Mouse (Mus musculus) small intestine, adult 2 months (tissue): ENCODE results near the gene Ece1. TPM values are rescaled to one million over a fixed set of nuclear protein-coding genes. Genes with fewer than 3 reads are reported as not detected.

Source experiments
- H3K27ac ChIP-seq: fragments of 200-500 bp; 2 replicates; pipeline ENCODE4 v1.5.1; 2012; ENCODE audit warnings: low read depth, low read length, control low read depth, inconsistent platforms; ENCODE audit not compliant: insufficient read depth
- H3K27me3 ChIP-seq: fragments of 200-500 bp; 2 replicates; pipeline ENCODE4 v1.6.1; 2012; ENCODE audit warnings: mild to moderate bottlenecking, moderate library complexity, low read length, inconsistent platforms; ENCODE audit not compliant: control insufficient read depth, insufficient read depth
- H3K36me3 ChIP-seq: fragments of 200-500 bp; 2 replicates; pipeline ENCODE4 v1.6.1; 2012; ENCODE audit warnings: mild to moderate bottlenecking, low read length, control low read depth, inconsistent platforms; ENCODE audit not compliant: control insufficient read depth, insufficient read depth
- H3K4me1 ChIP-seq: fragments of 200-500 bp; 2 replicates; pipeline ENCODE4 v1.6.1; 2012; ENCODE audit warnings: low read length, inconsistent platforms, mixed read lengths; ENCODE audit not compliant: control insufficient read depth, insufficient read depth, insufficient read length
- H3K4me3 ChIP-seq: fragments of 200-500 bp; 2 replicates; pipeline ENCODE4 v1.5.1; 2012; ENCODE audit warnings: low read depth, mild to moderate bottlenecking, control low read depth, inconsistent platforms, low read length, moderate library complexity
- CTCF ChIP-seq: fragments of 200-500 bp; IDR thresholded peaks from 2 replicates; pipeline ENCODE4 v1.5.1; 2012; ENCODE audit warnings: low read depth, mild to moderate bottlenecking, control low read depth, inconsistent platforms, low read length, moderate library complexity, mixed read lengths; ENCODE audit not compliant: insufficient replicate concordance, insufficient read length; ENCODE audit errors: extremely low read depth
- POLR2A ChIP-seq: fragments of 200-500 bp; IDR thresholded peaks from 2 replicates; pipeline ENCODE4 v1.6.1; 2012; ENCODE audit warnings: low read depth, mild to moderate bottlenecking, control low read depth, inconsistent platforms, low read length, moderate library complexity
- WGBS: fragments of 180-500 bp; shearing (Covaris S2); methylation state at CpG from one replicate; pipeline ENCODE4 v1.1.7; 2018; 5-methylcytosine and 5-hydroxymethylcytosine counted together
- polyA plus RNA-seq: library from polyadenylated mRNA; depleted of rRNA; stranded (reverse); fragments of >200 nt; gene quantifications from 2 replicates; pipeline ENCODE4 v1.2.3, GENCODE M21; 2012

Gene Ece1
- polyA plus RNA-seq, 1 experiment = 37.7 TPM

DNA sequence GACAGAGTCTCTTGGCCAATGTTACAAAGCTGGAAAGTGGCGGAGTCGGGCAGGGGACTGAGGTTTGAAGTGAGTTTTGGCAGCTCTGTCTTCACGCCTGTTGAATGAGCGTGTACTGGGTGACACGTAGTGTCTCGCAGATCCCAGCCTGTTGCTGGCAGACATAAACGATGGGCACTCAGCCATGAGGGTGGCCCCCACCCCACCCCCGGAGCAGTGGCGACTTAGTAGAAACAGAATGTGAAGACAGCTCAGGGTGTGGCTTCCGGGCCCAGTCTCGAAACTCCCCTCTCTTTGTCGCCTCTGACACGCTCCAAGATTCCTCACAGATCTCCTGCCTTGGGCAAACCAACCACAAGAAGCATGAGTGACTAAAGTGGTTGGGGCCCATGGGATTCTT lies 45.9 kb downstream of the Ece1 start:
- TF ChIP-seq POLR2A = no peak
- TF ChIP-seq CTCF = no peak
- Histone ChIP-seq H3K4me3 (no peak overlapping the region), H3K27ac (peak overlapping the region; percentile 38; the same call in 1 of the 2 replicates), H3K4me1 (peaks cover 18% of the 10 kb centered on the region; the same call in 1 of the 2 replicates), H3K27me3 (no peaks in the 10 kb centered on the region), H3K36me3 (no peaks in the 10 kb centered on the region)
- WGBS = 43% methylated on average over 13 of the region's 13 CpGs

DNA sequence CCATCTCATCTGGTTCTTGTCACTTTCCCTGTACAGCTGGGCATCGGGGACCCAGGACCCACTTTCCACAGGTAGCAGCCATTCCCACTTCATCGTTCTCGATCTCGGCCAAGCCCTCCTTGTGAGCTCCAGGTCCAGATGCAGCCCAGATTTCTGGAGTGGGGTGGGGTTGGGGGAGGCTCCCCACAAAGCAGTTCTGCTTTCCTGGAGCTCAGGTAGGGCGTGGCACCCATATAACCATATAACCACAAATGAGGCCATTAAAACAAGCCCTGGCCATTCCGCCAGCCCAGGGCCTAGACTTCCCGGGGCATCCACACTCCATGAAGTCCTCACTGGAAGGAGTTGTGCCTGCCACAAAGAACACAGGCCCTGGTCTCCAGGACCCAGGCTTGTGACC lies 46.5 kb downstream of the Ece1 start:
- H3K36me3 ChIP-seq = no peaks in the 10 kb centered on the region
- peak overlapping the region; percentile 38 for H3K27ac ChIP-seq
- no peak overlapping the region for H3K4me3 ChIP-seq
- no peaks in the 10 kb centered on the region for H3K27me3 ChIP-seq
- 35% methylated on average over 7 of the region's 7 CpGs for WGBS
- H3K4me1 ChIP-seq = peaks cover 20% of the 10 kb centered on the region; the same call in 1 of the 2 replicates
- TF ChIP-seq POLR2A (no peak), CTCF (no peak)

DNA sequence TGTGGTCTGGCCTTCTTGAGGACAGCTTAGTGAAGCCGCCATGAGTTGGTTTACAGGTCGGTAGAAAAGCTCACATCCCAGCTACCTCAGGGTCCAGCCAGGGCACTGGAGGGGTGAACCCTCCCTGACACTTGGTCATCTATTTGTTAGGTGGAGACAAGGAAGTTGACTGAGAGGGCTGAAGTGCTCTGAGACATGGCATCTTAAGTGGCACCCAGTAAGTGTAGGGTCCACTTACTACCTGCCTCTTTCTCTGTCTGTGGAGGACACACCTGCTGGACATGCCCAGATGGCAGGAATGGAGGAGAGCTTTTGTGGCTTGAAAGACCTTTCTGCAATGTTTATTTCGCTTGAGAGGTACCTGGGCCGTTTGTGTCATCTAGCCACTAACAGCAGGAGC lies 46.9 kb downstream of the Ece1 start:
- WGBS = 76% methylated on average over 4 of the region's 4 CpGs
- peaks cover 24% of the 10 kb centered on the region; the same call in 1 of the 2 replicates for H3K4me1 ChIP-seq
- TF ChIP-seq CTCF = no peak
- TF ChIP-seq POLR2A = no peak
- no peak overlapping the region for H3K4me3 ChIP-seq
- H3K36me3 ChIP-seq = no peaks in the 10 kb centered on the region
- H3K27me3 ChIP-seq = no peaks in the 10 kb centered on the region
- H3K27ac ChIP-seq = peak overlapping the region; percentile 20; the same call in 1 of the 2 replicates

DNA sequence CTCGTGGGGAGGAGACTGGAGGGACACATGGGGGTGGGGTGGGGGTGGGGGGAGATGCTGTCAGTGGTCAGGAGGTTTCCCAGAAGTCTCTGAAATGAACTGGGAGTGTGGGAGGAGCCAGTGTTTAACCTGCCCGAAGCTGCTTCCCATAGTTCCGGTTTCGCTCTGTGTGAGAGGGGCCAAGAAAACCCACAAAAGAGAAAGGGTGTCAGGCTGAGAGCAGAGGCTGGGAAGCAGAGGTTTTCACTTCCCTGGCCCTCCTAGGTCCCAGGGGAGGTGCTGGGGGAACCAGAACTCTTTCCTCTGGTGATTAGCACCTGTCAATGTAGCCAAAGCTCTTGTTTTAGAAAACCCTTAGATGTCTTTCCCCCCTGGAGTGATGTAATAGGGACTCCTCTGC lies 47.4 kb downstream of the Ece1 start:
- Histone ChIP-seq H3K36me3 (no peaks in the 10 kb centered on the region), H3K27ac (no peak overlapping the region), H3K4me1 (peaks cover 24% of the 10 kb centered on the region; the same call in 1 of the 2 replicates), H3K27me3 (no peaks in the 10 kb centered on the region), H3K4me3 (no peak overlapping the region)
- TF ChIP-seq POLR2A = no peak
- TF ChIP-seq CTCF = no peak
- 63% methylated on average over 4 of the region's 4 CpGs for WGBS

DNA sequence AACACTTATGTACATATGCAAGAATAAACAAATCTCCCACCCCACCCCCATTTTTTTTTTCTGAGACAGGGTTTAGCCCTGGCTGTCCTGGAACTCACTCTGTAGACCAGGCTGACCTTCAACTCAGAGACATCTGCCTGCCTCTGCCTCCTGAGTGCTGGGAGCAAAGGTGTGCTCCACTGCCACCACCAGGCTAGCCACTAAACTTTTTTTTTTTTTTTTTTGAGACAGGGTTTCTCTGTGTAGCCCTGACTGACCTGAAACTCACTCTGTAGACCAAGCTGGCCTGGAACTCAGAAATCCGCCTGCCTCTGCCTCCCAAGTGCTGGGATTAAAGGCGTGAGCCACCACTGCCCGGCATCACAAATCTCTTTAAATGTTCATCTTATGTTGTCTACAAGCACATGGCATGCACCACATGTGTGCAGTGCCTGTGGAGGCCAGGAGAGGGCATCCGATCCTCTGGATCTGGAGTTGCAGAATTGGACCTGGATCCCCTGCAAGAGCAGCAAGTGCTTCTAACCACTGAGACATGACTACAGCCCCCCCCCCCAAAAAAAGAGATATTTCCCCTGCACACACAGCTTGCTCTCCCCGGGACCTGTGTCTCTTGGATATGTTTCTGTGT lies 48.5 kb downstream of the Ece1 start:
- H3K4me3 ChIP-seq = no peak overlapping the region
- H3K27me3 ChIP-seq = no peaks in the 10 kb centered on the region
- 94% methylated on average over 5 of the region's 5 CpGs for WGBS
- H3K27ac ChIP-seq = no peak overlapping the region
- TF ChIP-seq CTCF (peak; percentile 29; the same call in 1 of the 2 replicates), POLR2A (no peak)
- H3K36me3 ChIP-seq = no peaks in the 10 kb centered on the region
- peaks cover 24% of the 10 kb centered on the region; the same call in 1 of the 2 replicates for H3K4me1 ChIP-seq

DNA sequence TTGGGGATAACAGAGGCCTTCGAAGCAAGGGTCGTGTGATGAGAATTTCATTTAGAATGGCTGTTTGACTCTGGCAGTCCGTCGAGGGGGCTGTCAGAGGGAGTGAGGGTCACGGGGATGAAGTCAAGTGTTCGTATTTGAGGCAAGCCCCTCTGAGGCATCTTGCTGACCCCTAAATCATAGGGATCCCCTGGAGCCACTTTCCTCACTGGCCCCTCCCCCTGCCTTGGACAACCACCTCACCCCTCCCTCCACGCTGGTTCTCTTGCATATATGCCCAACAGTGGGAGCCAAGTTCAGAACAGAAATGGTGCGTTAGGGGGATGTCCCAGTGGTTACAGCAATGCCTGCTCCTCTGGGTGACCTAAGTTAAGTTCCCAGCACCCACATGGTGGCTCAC lies 49.6 kb downstream of the Ece1 start:
- H3K36me3 ChIP-seq = no peaks in the 10 kb centered on the region
- TF ChIP-seq POLR2A (no peak), CTCF (no peak)
- H3K27me3 ChIP-seq = no peaks in the 10 kb centered on the region
- H3K4me3 ChIP-seq = no peak overlapping the region
- H3K4me1 ChIP-seq = peaks cover 24% of the 10 kb centered on the region; the same call in 1 of the 2 replicates
- 93% methylated on average over 8 of the region's 8 CpGs for WGBS
- H3K27ac ChIP-seq = no peak overlapping the region

DNA sequence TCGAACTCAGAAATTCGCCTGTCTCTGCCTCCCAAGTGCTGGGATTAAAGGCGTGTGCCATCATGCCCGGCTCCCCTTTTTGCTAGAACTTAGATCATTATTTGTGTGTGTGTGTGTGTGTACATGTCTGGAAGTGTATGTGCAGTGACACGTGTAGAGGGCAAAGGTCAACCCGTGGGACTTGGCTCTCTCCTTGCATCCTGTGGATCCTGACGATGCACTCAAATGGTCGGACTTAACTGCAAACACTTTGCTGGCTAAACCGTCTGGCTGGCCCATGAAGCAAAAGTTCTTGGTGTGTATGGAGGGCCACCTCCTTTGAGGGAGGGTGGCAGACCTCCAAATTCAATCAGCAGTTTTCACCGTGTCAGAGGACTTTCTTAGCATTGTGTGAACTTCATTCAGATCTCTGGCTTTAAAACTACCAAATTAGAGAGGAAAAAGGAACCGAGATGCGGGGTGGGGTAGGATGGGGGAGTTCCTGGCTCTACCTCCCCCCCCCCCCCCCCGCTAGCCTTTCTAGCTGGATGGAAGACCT lies 50.8 kb downstream of the Ece1 start:
- H3K27ac ChIP-seq = no peak overlapping the region
- WGBS = 36% methylated on average over 13 of the region's 13 CpGs
- TF ChIP-seq CTCF (no peak), POLR2A (no peak)

More for the DNA sequence above, 50.8 kb downstream of the Ece1 start:
- Histone ChIP-seq H3K4me1 (peaks cover 22% of the 10 kb centered on the region; the same call in 1 of the 2 replicates), H3K36me3 (no peaks in the 10 kb centered on the region), H3K4me3 (peak overlapping the region; percentile 52), H3K27me3 (no peaks in the 10 kb centered on the region)
